Mouse (Mus musculus) thymus, postnatal 10 days (tissue): Measurements from ENCODE around the gene Psmd6.

Source experiments
- DNase-seq, 2 experiments: peaks; one replicate each; pipeline ENCODE4 v3.0.0; 2021; ENCODE audit warnings: low spot score in 2 of 2

The Psmd6 gene

GRCm38 (mm10) chr14:14064486-14065141 is 56.2 kb downstream of the Psmd6 start:
- peak in 1 of 2 experiments; percentile 11 for DNase-seq

- no peak for DNase-seq
Observed at GRCm38 (mm10) chr14:14063382-14063781, 57.4 kb downstream of the Psmd6 start.

- DNase-seq = no peak
Observed at GRCm38 (mm10) chr14:14062531-14063245, 58.1 kb downstream of the Psmd6 start.
